Mouse (Mus musculus): ENCODE data around the gene Mon1a. TPM values are rescaled to one million over a fixed set of nuclear protein-coding genes. Genes with fewer than 3 reads are reported as not detected.

Gene Mon1a
- polyA plus RNA-seq, 2 experiments, result 12.3 to 20.0 TPM

DNA sequence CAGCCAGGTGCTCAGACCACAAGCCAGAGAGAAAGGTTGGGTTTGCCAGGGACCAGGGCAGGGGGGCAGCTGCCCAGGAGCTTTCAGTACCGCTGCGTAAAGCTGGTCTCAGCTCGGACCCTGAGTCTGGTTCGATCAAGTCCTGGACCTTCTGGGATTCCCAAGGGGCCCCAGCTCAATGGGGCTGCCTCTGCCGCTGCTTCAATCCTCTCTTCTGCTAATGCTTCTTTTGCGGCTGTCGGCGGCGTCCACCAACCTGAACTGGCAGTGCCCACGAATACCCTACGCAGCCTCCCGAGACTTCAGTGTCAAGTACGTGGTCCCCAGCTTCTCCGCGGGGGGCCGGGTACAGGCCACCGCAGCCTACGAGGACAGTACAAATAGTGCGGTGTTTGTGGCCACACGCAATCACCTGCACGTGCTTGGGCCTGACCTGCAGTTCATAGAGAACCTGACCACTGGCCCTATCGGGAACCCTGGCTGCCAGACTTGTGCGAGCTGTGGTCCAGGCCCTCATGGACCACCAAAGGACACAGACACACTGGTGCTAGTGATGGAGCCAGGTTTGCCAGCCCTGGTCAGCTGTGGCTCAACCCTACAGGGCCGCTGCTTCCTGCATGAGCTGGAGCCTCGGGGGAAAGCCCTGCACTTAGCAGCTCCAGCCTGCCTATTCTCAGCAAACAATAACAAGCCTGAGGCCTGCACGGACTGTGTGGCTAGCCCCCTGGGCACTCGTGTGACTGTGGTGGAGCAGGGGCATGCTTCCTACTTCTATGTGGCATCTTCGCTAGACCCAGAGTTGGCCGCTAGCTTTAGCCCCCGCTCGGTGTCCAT lies 19.2 kb downstream of the Mon1a start:
- Histone ChIP-seq H3K4me1 (ENCODE audit: control insufficient read depth, insufficient read depth, low read length) (peaks cover 33% of the 10 kb centered on the region), H3K4me3 (replicated peaks; ENCODE audit: low read length) (peak overlapping the region; percentile 43), H3K4me2 (replicated peaks; ENCODE audit: low read depth, low read length, severe bottlenecking) (peak overlapping the region; percentile 74), H3K27me3 (ENCODE audit: control insufficient read depth, insufficient read depth, low read length) (no peaks in the 10 kb centered on the region), H3K36me3 (ENCODE audit: control insufficient read depth, insufficient read depth, low read length) (0 out of 2 replicates have a peak, but pooled peaks cover 7% of the 10 kb centered on the region), H3K27ac (replicated peaks; ENCODE audit: low read depth, low read length) (peak overlapping the region; percentile 39; the same call in 1 of the 2 replicates), H3K9me3 (ENCODE audit: control insufficient read depth, low read length) (no peaks in the 10 kb centered on the region), H3K9ac (ENCODE audit: low read depth, low read length, severe bottlenecking) (peak overlapping the region; percentile 52)
- 48% methylated on average over 31 of the region's 31 CpGs for WGBS
- TF ChIP-seq POLR2A (IDR thresholded peaks at IDR 0.05; ENCODE audit: borderline replicate concordance, extremely low read depth, insufficient read depth, insufficient read length), result no peak
- DNase-seq (ENCODE audit: low spot score), result no peak
- ATAC-seq (ENCODE audit: low FRiP score, low read depth), result no peak; the same call in 1 of the 2 replicates

DNA sequence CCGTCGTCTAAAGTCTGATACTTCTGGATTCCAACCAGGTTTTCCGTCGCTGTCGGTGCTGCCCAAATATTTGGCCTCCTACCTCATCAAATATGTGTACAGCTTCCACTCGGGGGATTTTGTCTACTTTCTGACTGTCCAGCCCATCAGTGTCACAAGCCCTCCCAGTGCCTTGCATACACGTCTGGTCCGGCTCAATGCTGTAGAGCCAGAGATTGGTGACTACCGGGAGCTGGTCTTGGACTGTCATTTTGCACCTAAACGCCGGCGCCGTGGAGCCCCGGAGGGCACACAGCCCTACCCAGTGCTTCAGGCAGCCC lies 19.8 kb downstream of the Mon1a start:
- H3K4me2 ChIP-seq (replicated peaks; ENCODE audit: low read depth, low read length, severe bottlenecking), result peak overlapping the region; percentile 74
- H3K4me1 ChIP-seq (ENCODE audit: control insufficient read depth, insufficient read depth, low read length), result peaks cover 33% of the 10 kb centered on the region
- DNase-seq (ENCODE audit: low spot score) (no peak), ATAC-seq (ENCODE audit: low FRiP score, low read depth) (no peak)
- TF ChIP-seq POLR2A (IDR thresholded peaks at IDR 0.05; ENCODE audit: borderline replicate concordance, extremely low read depth, insufficient read depth, insufficient read length), result no peak
- no peaks in the 10 kb centered on the region for H3K9me3 ChIP-seq (ENCODE audit: control insufficient read depth, low read length)
- WGBS, result 73% methylated on average over 14 of the region's 14 CpGs
- H3K27ac ChIP-seq (replicated peaks; ENCODE audit: low read depth, low read length), result no peak overlapping the region
- H3K36me3 ChIP-seq (ENCODE audit: control insufficient read depth, insufficient read depth, low read length), result 0 out of 2 replicates have a peak, but pooled peaks cover 1% of the 10 kb centered on the region
- H3K9ac ChIP-seq (ENCODE audit: low read depth, low read length, severe bottlenecking), result peak overlapping the region; percentile 25; the same call in 1 of the 2 replicates
- H3K4me3 ChIP-seq (replicated peaks; ENCODE audit: low read length), result peak overlapping the region; percentile 43
- no peaks in the 10 kb centered on the region for H3K27me3 ChIP-seq (ENCODE audit: control insufficient read depth, insufficient read depth, low read length)

DNA sequence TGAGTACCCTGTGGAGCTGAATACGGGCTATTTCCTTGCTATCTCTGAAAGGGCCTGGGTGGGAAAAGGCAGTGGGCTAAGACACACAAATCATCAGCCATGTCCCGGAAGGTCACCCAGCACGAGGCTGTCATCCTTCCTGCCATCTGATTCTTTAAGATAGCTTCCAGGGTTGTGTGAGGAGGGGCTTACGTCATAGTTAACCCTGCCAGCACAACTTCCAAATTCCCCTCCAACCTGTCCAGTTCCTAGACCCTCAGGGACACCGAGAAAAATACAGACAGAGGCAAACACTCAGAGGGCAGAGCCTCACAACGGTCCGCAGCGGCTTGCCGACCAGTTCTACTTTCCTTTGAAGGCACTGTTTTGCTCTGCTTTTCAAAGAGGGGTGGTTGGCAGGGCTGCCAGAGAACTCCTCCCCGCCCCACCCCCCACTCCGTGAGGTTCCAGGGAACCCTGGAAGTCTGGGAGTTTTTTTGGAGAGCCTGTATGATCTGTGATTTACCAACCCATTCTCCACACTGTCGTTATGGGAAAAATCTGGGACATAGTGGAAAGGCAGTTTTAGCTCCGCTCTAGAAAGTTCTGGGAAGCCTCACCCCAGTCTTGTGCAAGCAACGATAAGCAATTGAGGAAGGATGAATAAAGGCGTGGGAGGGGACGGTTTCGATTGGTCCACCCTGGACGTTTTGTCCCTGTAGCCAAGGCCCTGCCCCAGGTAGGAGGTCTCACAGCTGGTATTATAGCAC lies 20.6 kb downstream of the Mon1a start:
- peak overlapping the region; percentile 74 for H3K4me2 ChIP-seq (replicated peaks; ENCODE audit: low read depth, low read length, severe bottlenecking)
- no peaks in the 10 kb centered on the region for H3K36me3 ChIP-seq (ENCODE audit: control insufficient read depth, insufficient read depth, low read length)
- no peak overlapping the region for H3K27ac ChIP-seq (replicated peaks; ENCODE audit: low read depth, low read length)
- ATAC-seq (ENCODE audit: low FRiP score, low read depth), result no peak
- no peak for TF ChIP-seq POLR2A (IDR thresholded peaks at IDR 0.05; ENCODE audit: borderline replicate concordance, extremely low read depth, insufficient read depth, insufficient read length)
- DNase-seq (ENCODE audit: low spot score), result peak; percentile 20
- H3K4me1 ChIP-seq (ENCODE audit: control insufficient read depth, insufficient read depth, low read length), result peaks cover 33% of the 10 kb centered on the region
- H3K27me3 ChIP-seq (ENCODE audit: control insufficient read depth, insufficient read depth, low read length), result no peaks in the 10 kb centered on the region
- H3K9me3 ChIP-seq (ENCODE audit: control insufficient read depth, low read length), result no peaks in the 10 kb centered on the region
- H3K4me3 ChIP-seq (replicated peaks; ENCODE audit: low read length), result peak overlapping the region; percentile 43
- peak overlapping the region; percentile 26; the same call in 1 of the 2 replicates for H3K9ac ChIP-seq (ENCODE audit: low read depth, low read length, severe bottlenecking)
- WGBS, result 37% methylated on average over 18 of the region's 18 CpGs

DNA sequence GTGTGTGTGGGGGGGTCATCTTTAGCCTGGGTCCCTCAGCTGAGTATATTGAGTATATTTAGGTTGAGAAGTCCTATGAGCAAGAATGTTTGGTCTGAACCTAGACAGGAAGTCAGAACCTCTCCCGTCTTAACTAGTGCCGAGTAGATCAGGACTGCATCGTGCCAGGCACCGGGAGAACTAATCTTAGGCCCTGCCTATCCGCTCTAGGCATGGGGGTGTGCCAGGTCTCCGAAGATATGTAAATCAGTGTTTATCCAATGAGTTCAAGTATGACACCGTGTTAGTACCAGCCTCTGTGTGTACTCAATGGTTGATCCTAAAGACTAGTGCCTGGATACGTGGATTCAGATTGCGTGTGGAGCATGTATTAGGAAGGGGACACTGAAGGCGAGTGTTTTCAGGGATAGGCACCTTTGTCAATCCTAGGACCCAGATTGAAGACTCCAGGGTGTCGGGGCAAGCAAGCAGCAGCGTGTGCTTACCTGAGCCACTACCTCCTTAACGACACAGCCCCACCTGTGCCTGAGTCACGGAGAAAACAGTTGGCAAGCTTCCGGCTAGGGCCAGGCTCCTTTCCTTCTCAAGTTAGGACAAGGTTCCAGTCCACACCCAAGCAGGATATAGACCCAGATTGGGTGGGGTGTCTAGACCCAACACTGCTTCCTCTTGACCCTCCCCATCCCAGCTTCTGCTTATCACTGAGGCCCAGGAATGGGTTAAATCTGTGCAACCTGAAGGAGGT lies 22.2 kb downstream of the Mon1a start:
- WGBS, result 85% methylated on average over 15 of the region's 15 CpGs
- no peak overlapping the region for H3K4me2 ChIP-seq (replicated peaks; ENCODE audit: low read depth, low read length, severe bottlenecking)
- H3K36me3 ChIP-seq (ENCODE audit: control insufficient read depth, insufficient read depth, low read length), result 0 out of 2 replicates have a peak, but pooled peaks cover 4% of the 10 kb centered on the region
- no peaks in the 10 kb centered on the region for H3K9me3 ChIP-seq (ENCODE audit: control insufficient read depth, low read length)
- H3K4me3 ChIP-seq (replicated peaks; ENCODE audit: low read length), result no peak overlapping the region
- H3K4me1 ChIP-seq (ENCODE audit: control insufficient read depth, insufficient read depth, low read length), result peaks cover 33% of the 10 kb centered on the region
- ATAC-seq (ENCODE audit: low FRiP score, low read depth), result no peak
- no peak for TF ChIP-seq POLR2A (IDR thresholded peaks at IDR 0.05; ENCODE audit: borderline replicate concordance, extremely low read depth, insufficient read depth, insufficient read length)
- H3K27ac ChIP-seq (replicated peaks; ENCODE audit: low read depth, low read length), result no peak overlapping the region
- DNase-seq (ENCODE audit: low spot score), result no peak
- H3K9ac ChIP-seq (ENCODE audit: low read depth, low read length, severe bottlenecking), result no peak overlapping the region
- H3K27me3 ChIP-seq (ENCODE audit: control insufficient read depth, insufficient read depth, low read length), result no peaks in the 10 kb centered on the region
